Mouse (Mus musculus) CH12.LX (cell line): ENCODE measurements at regions not wholly inside any gene's neighbourhood (a gene's known extent, or its start where the extent isn't known, plus 50 kb on each side); places are given as distances from the start of the nearest gene placed in this dataset.

ENCODE experiments used
- CTCF ChIP-seq, 2 experiments: IDR thresholded peaks in 1 of 2; conservative IDR thresholded peaks in 1 of 2; 2 replicates each; pipeline ENCODE4 v1.5.1; 2011 to 2012; ENCODE audit warnings: low read depth in 2 of 2, low read length in 2 of 2, improper control_type of control experiment in 1 of 2, inconsistent platforms in 1 of 2, mild to moderate bottlenecking in 1 of 2, moderate library complexity in 1 of 2
- EP300 ChIP-seq: IDR thresholded peaks from 2 replicates; pipeline ENCODE4 v1.6.1; 2011; ENCODE audit warnings: low read length, improper control_type of control experiment
- IRF4 ChIP-seq: IDR thresholded peaks from 2 replicates; pipeline ENCODE4 v1.6.1; 2014; ENCODE audit warnings: low read depth, mild to moderate bottlenecking, inconsistent platforms, low read length, improper control_type of control experiment
- MAFK ChIP-seq: IDR thresholded peaks from 2 replicates; pipeline ENCODE4 v1.6.1; 2011; ENCODE audit warnings: low read length, improper control_type of control experiment; ENCODE audit not compliant: insufficient replicate concordance
- MAZ ChIP-seq: IDR thresholded peaks from 2 replicates; pipeline ENCODE4 v1.6.1; 2012; ENCODE audit warnings: low read depth, mild to moderate bottlenecking, inconsistent platforms, low read length, improper control_type of control experiment, moderate library complexity
- NELFE ChIP-seq: IDR thresholded peaks from 2 replicates; pipeline ENCODE4 v1.6.1; 2011; ENCODE audit warnings: low read depth, low read length, improper control_type of control experiment
- POLR2AphosphoS2 ChIP-seq: IDR thresholded peaks from 2 replicates; pipeline ENCODE4 v1.6.1; 2011; ENCODE audit warnings: low read depth, low read length, improper control_type of control experiment
- TCF12 ChIP-seq: IDR thresholded peaks from 2 replicates; pipeline ENCODE4 v1.6.1; 2014; ENCODE audit warnings: low read depth, mild to moderate bottlenecking, inconsistent platforms, low read length, improper control_type of control experiment

DNA sequence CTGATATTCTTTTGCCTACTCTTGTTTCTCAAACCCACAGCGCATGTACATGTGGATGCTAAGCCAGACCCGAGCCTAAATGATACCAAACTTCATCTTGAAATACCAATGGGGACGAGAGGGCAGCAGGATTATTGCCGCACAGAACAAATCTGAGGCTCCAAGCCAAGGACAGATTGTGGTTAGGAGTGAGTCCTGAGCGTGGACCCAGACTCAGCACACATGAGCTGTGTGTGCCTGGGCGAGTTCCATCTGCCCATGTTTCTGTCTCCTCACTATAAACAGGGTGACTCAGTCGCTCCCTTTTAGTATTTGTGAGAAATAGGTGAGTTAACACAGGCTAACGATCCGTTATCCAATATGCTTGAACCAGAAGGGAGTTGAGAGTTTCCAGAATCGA lies 92.4 kb upstream of the Gadd45a start:
- TF ChIP-seq CTCF (conservative IDR thresholded peaks at IDR 0.05 in 1 of 2, IDR thresholded peaks at IDR 0.05 in 1 of 2; ENCODE audit: low read depth in 2 of 2, low read length in 2 of 2) (no peak), MAFK (no peak), TCF12 (no peak), EP300 (no peak), IRF4 (no peak), NELFE (no peak), MAZ (no peak), POLR2AphosphoS2 (no peak)
